Comparison of ENCODE assay signal across 8 mouse cellular contexts in genomic region chr13:23436861-23437822, GRCm38 (mm10). TPM values are rescaled to one million over a fixed set of nuclear protein-coding genes. Genes with fewer than 3 reads are reported as not detected.
DNase-seq lines count a peak whose midpoint lies in the region; ATAC-seq and TF ChIP-seq lines count a peak whose summit lies in the region.

No protein-coding gene starts in this region.

- DNase-seq in ovary, postnatal 14 days (ENCODE audit: low spot score): peak; percentile 46
- DNase-seq in ovary, adult 18-20 months (ENCODE audit: low spot score): no peak
- DNase-seq in brain, adult 2 months (ENCODE audit: low read depth, low spot score): peak; percentile 59
- DNase-seq in limb, embryonic 14.5 days (ENCODE audit: low spot score): peak; percentile 73
- peak; percentile 75 for DNase-seq in midbrain, embryonic 14.5 days
- peak; percentile 57 for DNase-seq in stomach, postnatal 0 days (ENCODE audit: low spot score)

- H3K9ac ChIP-seq in forebrain, embryonic 16.5 days (replicated peaks; ENCODE audit: low read depth, low read length): peak overlapping the region; percentile 58
- H3K9ac ChIP-seq in limb, embryonic 14.5 days (ENCODE audit: low read depth, low read length, severe bottlenecking): peak overlapping the region; percentile 47
- peak overlapping the region; percentile 46 for H3K9ac ChIP-seq in midbrain, embryonic 14.5 days (replicated peaks; ENCODE audit: low read length)
- H3K9ac ChIP-seq in stomach, postnatal 0 days (ENCODE audit: low read length): peak overlapping the region; percentile 63

- H3K4me3 ChIP-seq in forebrain, embryonic 16.5 days (replicated peaks; ENCODE audit: low read length): peak overlapping the region; percentile 50
- peak overlapping the region; percentile 49 for H3K4me3 ChIP-seq in limb, embryonic 14.5 days (replicated peaks; ENCODE audit: low read length)
- H3K4me3 ChIP-seq in midbrain, embryonic 14.5 days (replicated peaks; ENCODE audit: low read depth, low read length): peak overlapping the region; percentile 46
- H3K4me3 ChIP-seq in stomach, postnatal 0 days (ENCODE audit: low read depth, low read length): peak overlapping the region; percentile 60

- WGBS in forebrain, embryonic 16.5 days: under 1% methylated on average over 32 of the region's 32 CpGs
- 1% methylated on average over 32 of the region's 32 CpGs for WGBS in limb, embryonic 14.5 days
- WGBS in midbrain, embryonic 14.5 days: under 1% methylated on average over 32 of the region's 32 CpGs
- WGBS in stomach, postnatal 0 days: under 1% methylated on average over 32 of the region's 32 CpGs

- TF ChIP-seq CTCF in stomach, postnatal 0 days (IDR thresholded peaks at IDR 0.05; ENCODE audit: low read depth): no peak

- H3K4me2 ChIP-seq in forebrain, embryonic 16.5 days (ENCODE audit: low read length): peak overlapping the region; percentile 75
- peak overlapping the region; percentile 43 for H3K4me2 ChIP-seq in limb, embryonic 14.5 days (replicated peaks; ENCODE audit: low read depth, low read length, severe bottlenecking)
- H3K4me2 ChIP-seq in midbrain, embryonic 14.5 days (ENCODE audit: low read length): peak overlapping the region; percentile 67
- peak overlapping the region; percentile 71 for H3K4me2 ChIP-seq in stomach, postnatal 0 days (replicated peaks; ENCODE audit: low read depth)

- H3K9me3 ChIP-seq in forebrain, embryonic 16.5 days (ENCODE audit: control insufficient read depth, low read length): no peaks in the 10 kb centered on the region
- H3K9me3 ChIP-seq in limb, embryonic 14.5 days (ENCODE audit: control insufficient read depth, low read length): no peaks in the 10 kb centered on the region
- no peaks in the 10 kb centered on the region for H3K9me3 ChIP-seq in midbrain, embryonic 14.5 days (ENCODE audit: control insufficient read depth, low read length)
- H3K9me3 ChIP-seq in stomach, postnatal 0 days (ENCODE audit: control insufficient read depth, low read length): no peaks in the 10 kb centered on the region

- no peak for TF ChIP-seq POLR2A in limb, embryonic 14.5 days (IDR thresholded peaks at IDR 0.05; ENCODE audit: borderline replicate concordance, extremely low read depth, insufficient read depth, insufficient read length)

- H3K27ac ChIP-seq in forebrain, embryonic 16.5 days (ENCODE audit: low read length): peak overlapping the region; percentile 49
- H3K27ac ChIP-seq in limb, embryonic 14.5 days (replicated peaks; ENCODE audit: low read depth, low read length): peak overlapping the region; percentile 45
- 0 out of 2 replicates have a peak overlapping the region, but pooled peaks have one; percentile 16 for H3K27ac ChIP-seq in midbrain, embryonic 14.5 days (replicated peaks; ENCODE audit: low read depth, low read length)
- H3K27ac ChIP-seq in stomach, postnatal 0 days (replicated peaks): peak overlapping the region; percentile 72

- ATAC-seq in forebrain, embryonic 16.5 days: peak; percentile 29
- peak; percentile 2 for ATAC-seq in inflammation-experienced regulatory T-cells, adult 6 months
- peak; percentile 23; the same call in 1 of the 2 replicates for ATAC-seq in limb, embryonic 14.5 days (ENCODE audit: low FRiP score, low read depth)
- peak; percentile 21; the same call in 1 of the 2 replicates for ATAC-seq in midbrain, embryonic 14.5 days (ENCODE audit: low FRiP score, low TSS enrichment)
- ATAC-seq in stomach, postnatal 0 days (ENCODE audit: low FRiP score, low TSS enrichment): no peak; the same call in 1 of the 2 replicates

- H3K27me3 ChIP-seq in forebrain, embryonic 16.5 days (replicated peaks; ENCODE audit: control insufficient read depth, insufficient read depth, low read length): no peaks in the 10 kb centered on the region
- no peaks in the 10 kb centered on the region for H3K27me3 ChIP-seq in limb, embryonic 14.5 days (ENCODE audit: control insufficient read depth, insufficient read depth, low read length)
- H3K27me3 ChIP-seq in midbrain, embryonic 14.5 days (ENCODE audit: control insufficient read depth, insufficient read depth, low read length): no peaks in the 10 kb centered on the region
- H3K27me3 ChIP-seq in stomach, postnatal 0 days (ENCODE audit: control insufficient read depth, insufficient read depth, low read length): no peaks in the 10 kb centered on the region

- H3K36me3 ChIP-seq in forebrain, embryonic 16.5 days (ENCODE audit: control insufficient read depth, insufficient read depth): no peaks in the 10 kb centered on the region
- H3K36me3 ChIP-seq in limb, embryonic 14.5 days (ENCODE audit: control insufficient read depth, insufficient read depth, low read length): no peaks in the 10 kb centered on the region
- H3K36me3 ChIP-seq in midbrain, embryonic 14.5 days (ENCODE audit: control insufficient read depth, insufficient read depth, low read length): no peaks in the 10 kb centered on the region
- no peaks in the 10 kb centered on the region for H3K36me3 ChIP-seq in stomach, postnatal 0 days (ENCODE audit: control insufficient read depth, insufficient read depth, low read length)

- TF ChIP-seq EP300 in stomach, postnatal 0 days (optimal IDR thresholded peaks at IDR 0.05): no peak

- peaks cover 6% of the 10 kb centered on the region for H3K4me1 ChIP-seq in forebrain, embryonic 16.5 days (replicated peaks; ENCODE audit: control insufficient read depth, insufficient read depth, low read length)
- no peaks in the 10 kb centered on the region for H3K4me1 ChIP-seq in limb, embryonic 14.5 days (ENCODE audit: control insufficient read depth, insufficient read depth, low read length)
- H3K4me1 ChIP-seq in midbrain, embryonic 14.5 days (ENCODE audit: control insufficient read depth, insufficient read depth, low read length): no peaks in the 10 kb centered on the region
- H3K4me1 ChIP-seq in stomach, postnatal 0 days (replicated peaks; ENCODE audit: control insufficient read depth, insufficient read depth): no peaks in the 10 kb centered on the region; the same call in 1 of the 2 replicates

RNA-seq across cellular contexts. Expression of gene Abt1, which starts 13.5 kb away (rescaled TPM):
- polyA plus RNA-seq in forebrain, embryonic 16.5 days (2015; fragmentation: Nextera tagmentation; extraction: Ambion mirVana): 12.7 and 13.0 TPM in 2 replicates
- 10 to 100 TPM; 11.3 to 13.4 (median 12.2) TPM for polyA plus RNA-seq in inflammation-experienced regulatory T-cells, adult 6 months (2017; shearing (Covaris generic))
- 6.9 and 9.9 TPM in 2 replicates for polyA plus RNA-seq in limb, embryonic 14.5 days (2012; rRNA removed)
- 12.0 and 12.2 TPM in 2 replicates for polyA plus RNA-seq in limb, embryonic 14.5 days (2014; fragmentation: Nextera tagmentation; extraction: Ambion mirVana)
- polyA plus RNA-seq in midbrain, embryonic 14.5 days (2014; fragmentation: Nextera tagmentation; extraction: Ambion mirVana): 9.3 and 9.9 TPM in 2 replicates
- 7.1 and 7.4 TPM in 2 replicates for polyA plus RNA-seq in stomach, postnatal 0 days (2015; fragmentation: Nextera tagmentation; extraction: Ambion mirVana)

RNA-seq across cellular contexts. Expression of gene Btn1a1, which starts 28.6 kb away (rescaled TPM):
- 0.06 and 0.22 TPM in 2 replicates for polyA plus RNA-seq in forebrain, embryonic 16.5 days (2015; fragmentation: Nextera tagmentation; extraction: Ambion mirVana)
- polyA plus RNA-seq in inflammation-experienced regulatory T-cells, adult 6 months (2017; shearing (Covaris generic)): not detected
- polyA plus RNA-seq in limb, embryonic 14.5 days (2012; rRNA removed): 0.31 and 0.32 TPM in 2 replicates
- not detected in 2 replicates for polyA plus RNA-seq in limb, embryonic 14.5 days (2014; fragmentation: Nextera tagmentation; extraction: Ambion mirVana)
- polyA plus RNA-seq in midbrain, embryonic 14.5 days (2014; fragmentation: Nextera tagmentation; extraction: Ambion mirVana): 0.09 TPM in 1 of 2 replicates, not detected in the other
- polyA plus RNA-seq in stomach, postnatal 0 days (2015; fragmentation: Nextera tagmentation; extraction: Ambion mirVana): 0.05 TPM in 1 of 2 replicates, not detected in the other

RNA-seq across cellular contexts. Expression of gene Btn2a2, which starts 51.5 kb away (rescaled TPM):
- polyA plus RNA-seq in forebrain, embryonic 16.5 days (2015; fragmentation: Nextera tagmentation; extraction: Ambion mirVana): 0.18 TPM in 1 of 2 replicates, not detected in the other
- not detected for polyA plus RNA-seq in inflammation-experienced regulatory T-cells, adult 6 months (2017; shearing (Covaris generic))
- polyA plus RNA-seq in limb, embryonic 14.5 days (2012; rRNA removed): 0.62 and 0.79 TPM in 2 replicates
- 0.89 and 1.2 TPM in 2 replicates for polyA plus RNA-seq in limb, embryonic 14.5 days (2014; fragmentation: Nextera tagmentation; extraction: Ambion mirVana)
- polyA plus RNA-seq in midbrain, embryonic 14.5 days (2014; fragmentation: Nextera tagmentation; extraction: Ambion mirVana): not detected in 2 replicates
- polyA plus RNA-seq in stomach, postnatal 0 days (2015; fragmentation: Nextera tagmentation; extraction: Ambion mirVana): 0.04 and 0.07 TPM in 2 replicates

Comparison
In these comparisons a context has a peak if more than half of its experiments do, and no peak if none do; other contexts are left out.
1. H3K27ac ChIP-seq: peak in every context shown above with its lines; median percentile 72 in stomach, postnatal 0 days; 49 in forebrain, embryonic 16.5 days; 45 in limb, embryonic 14.5 days; 16 in midbrain, embryonic 14.5 days.